Mouse (Mus musculus): ENCODE data around the gene Trappc11. TPM values are rescaled to one million over a fixed set of nuclear protein-coding genes. Genes with fewer than 3 reads are reported as not detected.
A peak's percentile ranks its signal among the peaks of the same experiment; 100 is the strongest.

Trappc11 gene
- polyA plus RNA-seq, 1 experiment = 10.8 TPM

GRCm38 (mm10) chr8:47542746-47543145 lies 9.5 kb upstream of the Trappc11 start:
- H3K36me3 ChIP-seq (ENCODE audit: control insufficient read depth, insufficient read depth) = peaks cover 66% of the 10 kb centered on the region
- H3K79me3 ChIP-seq (ENCODE audit: low read depth) = peaks cover 2% of the 10 kb centered on the region

GRCm38 (mm10) chr8:47538323-47538722 lies 5.1 kb upstream of the Trappc11 start:
- Histone ChIP-seq H3K79me3 (ENCODE audit: low read depth) (peaks cover 27% of the 10 kb centered on the region), H3K36me3 (ENCODE audit: control insufficient read depth, insufficient read depth) (peaks cover 26% of the 10 kb centered on the region), H3K4me3 (ENCODE audit: insufficient read depth, poor library complexity, severe bottlenecking) (no peak overlapping the region), H3K27me3 (ENCODE audit: control insufficient read depth, insufficient read depth, insufficient read length) (no peaks in the 10 kb centered on the region), H3K79me2 (ENCODE audit: control insufficient read depth, insufficient read depth) (peaks cover 32% of the 10 kb centered on the region), H3ac (ENCODE audit: control insufficient read depth, insufficient read length, low read depth) (no peak overlapping the region)
- TF ChIP-seq FOSL1 (IDR thresholded peaks at IDR 0.05; ENCODE audit: insufficient read depth, low read length, poor library complexity, severe bottlenecking) (no peak), MYOD1 (IDR thresholded peaks at IDR 0.05; ENCODE audit: control insufficient read depth, insufficient read length, low read depth) (no peak), MAX (IDR thresholded peaks at IDR 0.05) (no peak)

More at GRCm38 (mm10) chr8:47542746-47543145, 9.5 kb upstream of the Trappc11 start:
- Histone ChIP-seq H3K27me3 (ENCODE audit: control insufficient read depth, insufficient read depth, insufficient read length) (no peaks in the 10 kb centered on the region), H3K79me2 (ENCODE audit: control insufficient read depth, insufficient read depth) (no peaks in the 10 kb centered on the region), H3K4me3 (ENCODE audit: insufficient read depth, poor library complexity, severe bottlenecking) (no peak overlapping the region), H3ac (ENCODE audit: control insufficient read depth, insufficient read length, low read depth) (no peak overlapping the region)
- TF ChIP-seq FOSL1 (IDR thresholded peaks at IDR 0.05; ENCODE audit: insufficient read depth, low read length, poor library complexity, severe bottlenecking) (no peak), CTCF (IDR thresholded peaks at IDR 0.05; ENCODE audit: control insufficient read depth, insufficient read depth, insufficient read length) (no peak), CEBPB (IDR thresholded peaks at IDR 0.05; ENCODE audit: low read depth) (no peak), MYOG (IDR thresholded peaks at IDR 0.05; ENCODE audit: control insufficient read depth, extremely low read depth, insufficient read length) (no peak), MAX (IDR thresholded peaks at IDR 0.05) (no peak), USF1 (IDR thresholded peaks at IDR 0.05; ENCODE audit: low read depth) (no peak), MYOD1 (IDR thresholded peaks at IDR 0.05; ENCODE audit: control insufficient read depth, insufficient read length, low read depth) (no peak)

- Histone ChIP-seq H3K79me2 (ENCODE audit: control insufficient read depth, insufficient read depth) (peaks cover 19% of the 10 kb centered on the region), H3K27me3 (ENCODE audit: control insufficient read depth, insufficient read depth, insufficient read length) (no peaks in the 10 kb centered on the region), H3K36me3 (ENCODE audit: control insufficient read depth, insufficient read depth) (peaks cover 53% of the 10 kb centered on the region), H3ac (ENCODE audit: control insufficient read depth, insufficient read length, low read depth) (no peak overlapping the region), H3K4me3 (ENCODE audit: insufficient read depth, poor library complexity, severe bottlenecking) (no peak overlapping the region), H3K79me3 (ENCODE audit: low read depth) (peaks cover 6% of the 10 kb centered on the region)
- no peak for TF ChIP-seq CEBPB (IDR thresholded peaks at IDR 0.05; ENCODE audit: low read depth)
- TF ChIP-seq MYOD1 (IDR thresholded peaks at IDR 0.05; ENCODE audit: control insufficient read depth, insufficient read length, low read depth) = no peak
- no peak for TF ChIP-seq USF1 (IDR thresholded peaks at IDR 0.05; ENCODE audit: low read depth)
- no peak for TF ChIP-seq MYOG (IDR thresholded peaks at IDR 0.05; ENCODE audit: control insufficient read depth, extremely low read depth, insufficient read length)
- TF ChIP-seq CTCF (IDR thresholded peaks at IDR 0.05; ENCODE audit: control insufficient read depth, insufficient read depth, insufficient read length) = no peak
- TF ChIP-seq MAX (IDR thresholded peaks at IDR 0.05) = no peak
- TF ChIP-seq FOSL1 (IDR thresholded peaks at IDR 0.05; ENCODE audit: insufficient read depth, low read length, poor library complexity, severe bottlenecking) = no peak
Measured at GRCm38 (mm10) chr8:47528094-47528493, 5.2 kb downstream of the Trappc11 start.

- no peaks in the 10 kb centered on the region for H3K79me2 ChIP-seq (ENCODE audit: control insufficient read depth, insufficient read depth)
- peaks cover 43% of the 10 kb centered on the region for H3K36me3 ChIP-seq (ENCODE audit: control insufficient read depth, insufficient read depth)
- TF ChIP-seq MAX (IDR thresholded peaks at IDR 0.05) (no peak), MYOD1 (IDR thresholded peaks at IDR 0.05; ENCODE audit: control insufficient read depth, insufficient read length, low read depth) (no peak), USF1 (IDR thresholded peaks at IDR 0.05; ENCODE audit: low read depth) (no peak)
- no peak overlapping the region for H3K4me3 ChIP-seq (ENCODE audit: insufficient read depth, poor library complexity, severe bottlenecking)
- no peaks in the 10 kb centered on the region for H3K27me3 ChIP-seq (ENCODE audit: control insufficient read depth, insufficient read depth, insufficient read length)
- no peaks in the 10 kb centered on the region for H3K79me3 ChIP-seq (ENCODE audit: low read depth)
- H3ac ChIP-seq (ENCODE audit: control insufficient read depth, insufficient read length, low read depth) = no peak overlapping the region
Measured at GRCm38 (mm10) chr8:47513601-47514000, 19.7 kb downstream of the Trappc11 start.

GRCm38 (mm10) chr8:47510930-47511329 lies 22.3 kb downstream of the Trappc11 start:
- H3ac ChIP-seq (ENCODE audit: control insufficient read depth, insufficient read length, low read depth) = no peak overlapping the region
- no peaks in the 10 kb centered on the region for H3K27me3 ChIP-seq (ENCODE audit: control insufficient read depth, insufficient read depth, insufficient read length)
- no peaks in the 10 kb centered on the region for H3K79me3 ChIP-seq (ENCODE audit: low read depth)
- no peak for TF ChIP-seq MYOD1 (IDR thresholded peaks at IDR 0.05; ENCODE audit: control insufficient read depth, insufficient read length, low read depth)
- peak; percentile 33 for TF ChIP-seq FOSL1 (IDR thresholded peaks at IDR 0.05; ENCODE audit: insufficient read depth, low read length, poor library complexity, severe bottlenecking)
- no peaks in the 10 kb centered on the region for H3K79me2 ChIP-seq (ENCODE audit: control insufficient read depth, insufficient read depth)
- peaks cover 53% of the 10 kb centered on the region for H3K36me3 ChIP-seq (ENCODE audit: control insufficient read depth, insufficient read depth)
- no peak overlapping the region for H3K4me3 ChIP-seq (ENCODE audit: insufficient read depth, poor library complexity, severe bottlenecking)

GRCm38 (mm10) chr8:47505431-47505830 lies 27.8 kb downstream of the Trappc11 start:
- TF ChIP-seq MYOD1 (IDR thresholded peaks at IDR 0.05; ENCODE audit: control insufficient read depth, insufficient read length, low read depth) = no peak
- no peak for TF ChIP-seq MYOG (IDR thresholded peaks at IDR 0.05; ENCODE audit: control insufficient read depth, extremely low read depth, insufficient read length)
- TF ChIP-seq MAX (IDR thresholded peaks at IDR 0.05) = no peak
- Histone ChIP-seq H3K79me2 (ENCODE audit: control insufficient read depth, insufficient read depth) (no peaks in the 10 kb centered on the region), H3K79me3 (ENCODE audit: low read depth) (no peaks in the 10 kb centered on the region), H3ac (ENCODE audit: control insufficient read depth, insufficient read length, low read depth) (no peak overlapping the region), H3K36me3 (ENCODE audit: control insufficient read depth, insufficient read depth) (peaks cover 69% of the 10 kb centered on the region), H3K4me3 (ENCODE audit: insufficient read depth, poor library complexity, severe bottlenecking) (no peak overlapping the region), H3K27me3 (ENCODE audit: control insufficient read depth, insufficient read depth, insufficient read length) (no peaks in the 10 kb centered on the region)
